Mouse (Mus musculus): Measurements from ENCODE around the gene Usp10. TPM values are rescaled to one million over a fixed set of nuclear protein-coding genes. Genes with fewer than 3 reads are reported as not detected.

The Usp10 gene
- polyA plus RNA-seq, 2 experiments from 2014 or later: 41.6 to 48.6 TPM

DNA sequence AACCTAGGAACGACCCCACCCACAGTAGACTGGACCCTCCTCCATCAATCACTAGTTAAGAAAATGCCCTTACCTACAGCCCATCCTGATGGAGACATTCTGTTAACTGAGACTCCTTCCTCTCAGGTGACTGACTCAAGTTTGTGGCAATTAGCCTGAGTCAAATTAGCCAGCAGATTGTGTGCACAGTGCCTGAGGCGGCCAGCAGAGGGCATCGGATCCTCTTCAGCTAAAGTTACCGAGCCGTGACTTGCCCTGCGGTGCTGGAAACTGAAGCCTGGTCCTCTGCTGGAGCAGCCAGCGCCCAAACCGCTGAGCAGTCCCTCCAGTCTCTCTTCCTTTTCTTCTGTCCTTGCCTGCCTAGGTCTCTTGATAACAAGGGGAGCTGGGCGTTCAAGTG, 57.3 kb downstream of the Usp10 start:
- ATAC-seq: no peak

DNA sequence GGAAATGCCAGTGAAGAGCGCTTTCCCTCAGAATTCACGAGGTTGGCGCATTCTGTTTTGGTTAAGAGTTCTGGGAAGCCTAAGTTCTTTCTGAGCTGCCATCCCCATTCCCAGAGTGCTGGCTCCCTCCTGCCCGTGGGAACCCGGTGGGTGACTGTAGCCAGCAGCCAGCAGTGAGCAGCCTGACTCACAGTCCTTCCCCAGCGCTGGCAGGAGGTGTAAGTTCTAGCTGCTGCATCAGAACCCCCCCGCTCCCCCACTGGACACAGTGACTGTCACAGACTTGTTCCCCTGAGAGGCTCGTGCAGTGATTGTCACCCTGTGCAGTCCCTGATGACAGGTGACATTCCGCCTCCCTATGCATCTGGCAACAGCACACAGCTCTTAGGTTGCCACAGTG, 60.0 kb downstream of the Usp10 start:
- ATAC-seq: no peak

- no peak for ATAC-seq
Measured at GRCm38 (mm10) chr8:119972558-119972957, 62.4 kb downstream of the Usp10 start.

GRCm38 (mm10) chr8:119978770-119979381, 68.7 kb downstream of the Usp10 start:
- ATAC-seq: no peak

DNA sequence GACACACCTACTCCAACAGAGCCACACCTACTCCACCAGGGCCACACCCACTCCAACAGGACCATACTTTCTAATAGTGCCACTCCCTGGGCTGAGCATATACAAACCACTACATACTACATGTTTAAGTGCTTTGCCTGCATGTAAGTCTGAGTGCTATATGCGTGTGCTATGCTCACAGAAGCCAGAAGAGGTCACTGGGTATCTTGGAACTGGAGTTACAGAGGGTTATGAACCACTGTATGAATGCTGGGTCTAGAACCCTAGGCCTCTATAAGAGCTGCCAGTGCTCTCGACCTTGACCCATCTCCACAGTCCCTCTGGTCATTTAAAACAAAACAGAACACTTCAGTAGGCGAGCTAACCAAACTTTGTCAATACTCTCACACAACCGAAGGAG, 71.1 kb downstream of the Usp10 start:
- ATAC-seq: no peak

GRCm38 (mm10) chr8:119984085-119984484, 73.9 kb downstream of the Usp10 start:
- no peak for ATAC-seq

- no peak for ATAC-seq
Measured at GRCm38 (mm10) chr8:119986174-119986573, 76.0 kb downstream of the Usp10 start.

- no peak for ATAC-seq
Measured at GRCm38 (mm10) chr8:119988087-119988486, 77.9 kb downstream of the Usp10 start.

GRCm38 (mm10) chr8:119992249-119992648, 82.1 kb downstream of the Usp10 start, which contains the start of gene Crispld2:
TSS of gene Crispld2 (plus strand) at chr8:119992438.
- no peak for ATAC-seq

DNA sequence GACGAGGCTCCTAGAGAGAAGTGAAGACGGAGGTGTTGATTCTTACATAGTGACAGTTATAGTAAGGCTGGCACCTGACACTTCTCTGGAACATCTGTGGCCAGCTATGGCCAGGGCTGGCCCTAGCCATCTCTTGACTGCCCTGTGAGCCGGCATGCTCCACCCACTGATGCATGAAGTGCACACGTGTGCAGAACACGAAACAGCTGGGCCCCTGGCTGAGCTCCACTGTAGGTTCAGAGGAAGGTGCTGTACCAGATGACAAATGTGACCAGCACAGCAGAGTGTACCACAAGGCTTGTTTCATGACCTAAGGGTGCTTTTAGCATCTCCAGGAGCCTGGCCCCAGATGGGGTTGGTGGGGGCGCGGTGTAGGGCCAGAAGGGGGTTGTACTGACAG, 84.0 kb downstream of the Usp10 start:
- ATAC-seq: no peak

- no peak for ATAC-seq
Measured at GRCm38 (mm10) chr8:119994556-119994955, 84.4 kb downstream of the Usp10 start.

DNA sequence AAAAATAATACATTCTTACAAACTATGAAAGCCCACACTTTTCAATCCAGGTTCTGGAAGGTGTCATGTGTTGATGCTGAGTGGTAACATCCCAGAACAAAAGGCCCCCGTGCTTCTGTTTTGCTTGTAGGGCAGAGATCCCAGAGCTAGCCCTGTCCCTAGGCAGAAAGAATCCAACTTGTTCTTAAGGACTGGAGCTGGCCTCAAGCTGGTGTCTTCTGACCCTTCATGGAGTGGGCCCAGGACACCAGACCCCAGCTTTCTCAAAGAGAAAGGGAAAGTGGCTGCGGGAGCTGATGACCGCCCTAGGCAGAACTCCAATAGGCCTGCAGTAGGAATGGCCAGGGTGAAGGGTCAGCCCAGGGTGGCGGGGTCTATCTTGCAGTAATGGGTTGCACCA, 87.1 kb downstream of the Usp10 start:
- ATAC-seq: no peak

DNA sequence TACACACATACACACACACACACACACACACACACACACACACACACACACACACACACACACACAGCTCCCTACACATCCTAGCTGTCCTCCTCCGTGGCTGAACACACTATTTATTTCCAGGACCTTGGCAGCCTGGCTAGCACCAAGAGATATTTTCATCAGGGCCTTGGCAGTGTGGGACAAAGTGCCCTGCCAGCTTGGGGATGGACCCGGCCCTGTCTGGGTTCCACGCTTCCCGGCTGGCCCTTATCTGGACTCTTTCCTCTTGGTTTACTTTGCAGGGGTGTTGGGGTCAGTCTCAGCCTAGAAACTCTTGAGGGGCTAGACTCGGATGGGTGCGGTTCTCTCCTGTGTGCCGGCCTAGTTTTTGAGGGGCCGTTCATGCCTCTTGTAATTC, 90.3 kb downstream of the Usp10 start:
- ATAC-seq: no peak

- ATAC-seq: no peak
Measured at GRCm38 (mm10) chr8:120001712-120002111, 91.6 kb downstream of the Usp10 start.

DNA sequence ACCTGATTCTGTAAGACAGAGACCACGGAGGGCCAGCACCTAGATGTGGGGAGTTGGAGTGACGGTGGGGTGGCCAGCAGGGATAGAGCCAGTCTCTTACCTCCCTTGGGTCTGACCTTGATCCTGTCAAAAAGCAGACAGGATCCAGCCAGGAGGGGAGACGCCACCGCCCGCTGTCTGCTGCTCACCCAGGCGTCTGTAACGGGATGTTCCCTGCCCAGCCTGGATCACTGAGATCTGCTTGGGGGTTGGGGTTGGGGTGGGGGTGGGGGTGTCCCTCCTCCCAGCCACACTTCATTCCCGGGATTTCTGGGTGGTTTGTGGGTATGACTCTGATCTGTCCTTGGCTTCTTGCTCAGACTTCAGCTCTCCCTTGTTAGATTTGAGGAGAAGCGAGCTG, 92.2 kb downstream of the Usp10 start:
- no peak for ATAC-seq

DNA sequence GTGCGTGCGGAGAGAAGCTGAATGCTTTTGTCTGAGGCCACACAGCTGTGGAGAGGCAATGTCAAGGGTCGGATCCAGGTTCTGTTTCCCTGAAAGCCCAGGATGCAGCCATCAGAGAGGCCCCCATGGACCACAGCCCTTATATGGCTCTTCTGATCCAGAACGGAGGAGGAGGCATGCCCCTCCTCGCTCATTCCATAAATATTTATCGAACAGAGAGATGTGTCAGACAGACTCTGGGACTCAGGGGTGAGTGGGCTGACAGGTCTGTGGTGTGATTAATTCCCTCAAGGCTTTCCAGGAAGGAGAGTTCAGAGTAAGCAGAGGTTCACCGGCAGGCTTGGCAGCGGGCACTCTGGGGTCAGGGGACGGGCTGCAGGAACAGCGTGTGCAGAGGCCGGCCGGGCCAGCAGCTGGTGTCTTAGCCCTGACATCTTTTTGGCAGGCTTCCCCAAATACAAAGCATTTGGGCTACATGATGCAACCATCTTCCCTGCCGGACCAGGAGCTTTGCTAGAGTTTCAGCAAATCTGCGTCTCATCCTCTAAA, 94.1 kb downstream of the Usp10 start:
- ATAC-seq: no peak

DNA sequence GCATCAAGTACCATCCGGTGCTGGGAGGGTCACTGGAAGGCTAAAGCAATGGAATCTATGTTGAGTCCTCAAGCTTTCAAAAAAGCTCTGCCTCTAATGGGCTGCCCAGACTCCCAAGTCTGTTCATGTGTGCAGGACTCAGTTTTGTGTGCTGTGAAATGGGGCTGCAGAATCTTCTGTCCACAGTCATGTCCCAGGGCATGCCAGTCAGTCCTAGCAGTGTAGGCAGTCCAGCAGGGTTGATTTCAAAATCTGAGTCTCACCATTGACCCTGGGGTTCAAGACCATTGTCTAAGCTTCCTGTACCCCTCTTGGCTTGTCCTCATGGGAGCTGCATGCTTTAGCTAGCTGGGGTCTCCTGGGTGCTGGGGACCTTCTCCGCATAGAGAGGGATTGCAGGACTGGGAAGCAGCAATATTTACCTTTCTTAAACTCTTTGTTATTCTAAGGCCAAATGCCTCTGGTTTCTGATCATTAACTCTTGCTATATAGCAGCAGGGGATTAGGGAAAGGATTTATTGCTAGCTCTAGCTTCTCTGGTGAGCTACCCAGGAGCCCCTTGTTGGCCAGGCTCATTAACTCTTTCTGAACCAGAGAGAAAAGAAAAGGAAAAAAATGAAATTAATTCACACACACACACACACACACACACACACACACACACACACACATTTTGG, 94.7 kb downstream of the Usp10 start:
- ATAC-seq: no peak

- no peak for ATAC-seq
Measured at GRCm38 (mm10) chr8:120006645-120007160, 96.5 kb downstream of the Usp10 start.

Other genes starting within 250 kb of the Usp10 start
- not detected for gene Wfdc1, start 244.0 kb upstream of the Usp10 start, polyA plus RNA-seq (2017; shearing (Covaris generic))
- not detected for gene Atp2c2, start 210.4 kb upstream of the Usp10 start, polyA plus RNA-seq (2017; shearing (Covaris generic))
- 10 to 100 TPM in 1 of 2 experiments, 1 to 10 TPM in 1; 8.8 to 11.1 TPM for gene Tldc1, start 131.9 kb upstream of the Usp10 start, polyA plus RNA-seq (2017; shearing (Covaris generic))
- 100 to 1,000 TPM; 219 to 262 TPM for gene Cotl1, start 69.8 kb upstream of the Usp10 start, polyA plus RNA-seq (2017; shearing (Covaris generic))
- 1 to 10 TPM; 5.6 to 8.1 TPM for gene Klhl36, start 48.1 kb upstream of the Usp10 start, polyA plus RNA-seq (2017; shearing (Covaris generic))
- gene Gm20388, start 481 bp downstream of the Usp10 start, polyA plus RNA-seq (2017; shearing (Covaris generic)): 10 to 100 TPM in 1 of 2 experiments, 1 to 10 TPM in 1; 9.9 to 12.3 TPM
- gene Crispld2, start 82.1 kb downstream of the Usp10 start, polyA plus RNA-seq (2017; shearing (Covaris generic)): not detected
- gene Zdhhc7, start 191.1 kb downstream of the Usp10 start, polyA plus RNA-seq (2017; shearing (Covaris generic)): 1 to 10 TPM; 4.9 to 5.5 TPM
- gene 6430548M08Rik, start 203.8 kb downstream of the Usp10 start, polyA plus RNA-seq (2017; shearing (Covaris generic)): not detected